Mouse (Mus musculus) G1E (cell line): ENCODE results near the gene Dusp22.

Experiments used
- CTCF ChIP-seq: IDR thresholded peaks from 2 replicates; pipeline ENCODE4 v1.5.1; 2012; ENCODE audit warnings: low read depth, low read length, inconsistent platforms, mixed read lengths
- GATA1 ChIP-seq: IDR thresholded peaks from 2 replicates; pipeline ENCODE4 v1.6.1; 2012; ENCODE audit warnings: borderline replicate concordance, low read length, inconsistent platforms, mixed read lengths
- GATA2 ChIP-seq: IDR thresholded peaks from 2 replicates; pipeline ENCODE4 v1.6.1; 2012; ENCODE audit warnings: low read depth, low read length, inconsistent platforms, borderline replicate concordance
- POLR2AphosphoS5 ChIP-seq: IDR thresholded peaks from 2 replicates; pipeline ENCODE4 v1.6.1; 2012; ENCODE audit warnings: low read depth, low read length, inconsistent platforms; ENCODE audit not compliant: insufficient replicate concordance

- TF ChIP-seq CTCF (no peak), GATA1 (no peak), POLR2AphosphoS5 (no peak), GATA2 (no peak)
Observed at GRCm38 (mm10) chr13:30738310-30738840, 78.6 kb downstream of the Dusp22 start.
